Mouse (Mus musculus) small intestine, adult 2 months (tissue): ENCODE measurements around the gene Tnfrsf18. TPM values are rescaled to one million over a fixed set of nuclear protein-coding genes. Genes with fewer than 3 reads are reported as not detected.

ENCODE experiments used
- H3K27ac ChIP-seq: fragments of 200-500 bp; 2 replicates; pipeline ENCODE4 v1.5.1; 2012; ENCODE audit warnings: low read depth, low read length, control low read depth, inconsistent platforms; ENCODE audit not compliant: insufficient read depth
- H3K27me3 ChIP-seq: fragments of 200-500 bp; 2 replicates; pipeline ENCODE4 v1.6.1; 2012; ENCODE audit warnings: mild to moderate bottlenecking, moderate library complexity, low read length, inconsistent platforms; ENCODE audit not compliant: control insufficient read depth, insufficient read depth
- H3K36me3 ChIP-seq: fragments of 200-500 bp; 2 replicates; pipeline ENCODE4 v1.6.1; 2012; ENCODE audit warnings: mild to moderate bottlenecking, low read length, control low read depth, inconsistent platforms; ENCODE audit not compliant: control insufficient read depth, insufficient read depth
- H3K4me1 ChIP-seq: fragments of 200-500 bp; 2 replicates; pipeline ENCODE4 v1.6.1; 2012; ENCODE audit warnings: low read length, inconsistent platforms, mixed read lengths; ENCODE audit not compliant: control insufficient read depth, insufficient read depth, insufficient read length
- H3K4me3 ChIP-seq: fragments of 200-500 bp; 2 replicates; pipeline ENCODE4 v1.5.1; 2012; ENCODE audit warnings: low read depth, mild to moderate bottlenecking, control low read depth, inconsistent platforms, low read length, moderate library complexity
- CTCF ChIP-seq: fragments of 200-500 bp; IDR thresholded peaks from 2 replicates; pipeline ENCODE4 v1.5.1; 2012; ENCODE audit warnings: low read depth, mild to moderate bottlenecking, control low read depth, inconsistent platforms, low read length, moderate library complexity, mixed read lengths; ENCODE audit not compliant: insufficient replicate concordance, insufficient read length; ENCODE audit errors: extremely low read depth
- POLR2A ChIP-seq: fragments of 200-500 bp; IDR thresholded peaks from 2 replicates; pipeline ENCODE4 v1.6.1; 2012; ENCODE audit warnings: low read depth, mild to moderate bottlenecking, control low read depth, inconsistent platforms, low read length, moderate library complexity
- WGBS: fragments of 180-500 bp; shearing (Covaris S2); methylation state at CpG from one replicate; pipeline ENCODE4 v1.1.7; 2018; 5-methylcytosine and 5-hydroxymethylcytosine counted together
- polyA plus RNA-seq: library from polyadenylated mRNA; depleted of rRNA; stranded (reverse); fragments of >200 nt; gene quantifications from 2 replicates; pipeline ENCODE4 v1.2.3, GENCODE M21; 2012

The Tnfrsf18 gene
- polyA plus RNA-seq, 1 experiment = 6.1 TPM

GRCm38 (mm10) chr4:156059713-156060112 lies 33.7 kb downstream of the Tnfrsf18 start:
- Histone ChIP-seq H3K27ac (peak overlapping the region; percentile 98), H3K4me1 (peaks cover 16% of the 10 kb centered on the region; the same call in 1 of the 2 replicates), H3K36me3 (0 out of 2 replicates have a peak, but pooled peaks cover 3% of the 10 kb centered on the region), H3K4me3 (peak overlapping the region; percentile 68), H3K27me3 (no peaks in the 10 kb centered on the region)
- WGBS = 17% methylated on average over 10 of the region's 10 CpGs
- TF ChIP-seq CTCF = no peak
- peak; percentile 90 for TF ChIP-seq POLR2A

GRCm38 (mm10) chr4:156063861-156064509 lies 38.0 kb downstream of the Tnfrsf18 start:
- TF ChIP-seq POLR2A (no peak), CTCF (no peak)
- WGBS = 20% methylated on average over 4 of the region's 4 CpGs
- peak overlapping the region; percentile 94 for H3K27ac ChIP-seq
- H3K27me3 ChIP-seq = no peaks in the 10 kb centered on the region
- no peak overlapping the region for H3K4me3 ChIP-seq
- no peaks in the 10 kb centered on the region for H3K36me3 ChIP-seq
- peaks cover 27% of the 10 kb centered on the region; the same call in 1 of the 2 replicates for H3K4me1 ChIP-seq

- no peak for TF ChIP-seq CTCF
- no peak for TF ChIP-seq POLR2A
- no peak overlapping the region for H3K4me3 ChIP-seq
- no peaks in the 10 kb centered on the region for H3K27me3 ChIP-seq
- H3K4me1 ChIP-seq = peaks cover 27% of the 10 kb centered on the region; the same call in 1 of the 2 replicates
- 32% methylated on average over 9 of the region's 9 CpGs for WGBS
- peak overlapping the region; percentile 94 for H3K27ac ChIP-seq
- H3K36me3 ChIP-seq = no peaks in the 10 kb centered on the region
Measured at GRCm38 (mm10) chr4:156064510-156064897, 38.5 kb downstream of the Tnfrsf18 start.

- Histone ChIP-seq H3K36me3 (no peaks in the 10 kb centered on the region), H3K4me3 (no peak overlapping the region), H3K4me1 (peaks cover 25% of the 10 kb centered on the region; the same call in 1 of the 2 replicates), H3K27me3 (no peaks in the 10 kb centered on the region), H3K27ac (peak overlapping the region; percentile 94)
- 37% methylated on average over 10 of the region's 10 CpGs for WGBS
- no peak for TF ChIP-seq POLR2A
- TF ChIP-seq CTCF = no peak
Measured at GRCm38 (mm10) chr4:156065156-156065894, 39.4 kb downstream of the Tnfrsf18 start.

- H3K4me1 ChIP-seq = peaks cover 25% of the 10 kb centered on the region; the same call in 1 of the 2 replicates
- WGBS = 55% methylated on average over 5 of the region's 5 CpGs
- 0 out of 2 replicates have a peak overlapping the region, but pooled peaks have one; percentile 9 for H3K4me3 ChIP-seq
- TF ChIP-seq CTCF = 0 out of 2 replicates have a peak, but pooled peaks have one; percentile 10
- no peak for TF ChIP-seq POLR2A
- peak overlapping the region; percentile 28; the same call in 1 of the 2 replicates for H3K27ac ChIP-seq
- H3K36me3 ChIP-seq = no peaks in the 10 kb centered on the region
- no peaks in the 10 kb centered on the region for H3K27me3 ChIP-seq
Measured at GRCm38 (mm10) chr4:156067256-156067949, 41.4 kb downstream of the Tnfrsf18 start.

- TF ChIP-seq POLR2A = no peak
- TF ChIP-seq CTCF = no peak
- no peak overlapping the region for H3K4me3 ChIP-seq
- H3K36me3 ChIP-seq = no peaks in the 10 kb centered on the region
- no peak overlapping the region for H3K27ac ChIP-seq
- 96% methylated on average over 8 of the region's 8 CpGs for WGBS
- no peaks in the 10 kb centered on the region for H3K27me3 ChIP-seq
- peaks cover 15% of the 10 kb centered on the region; the same call in 1 of the 2 replicates for H3K4me1 ChIP-seq
Measured at GRCm38 (mm10) chr4:156069701-156070100, 43.7 kb downstream of the Tnfrsf18 start.
